Mouse (Mus musculus) C2C12 (cell line): ENCODE measurements around the gene Mdm1.

Experiments used
- CTCF ChIP-seq: IDR thresholded peaks from one replicate; pipeline ENCODE4 v1.5.1; 2011; ENCODE audit not compliant: control insufficient read depth, insufficient read depth, insufficient read length
- USF1 ChIP-seq: IDR thresholded peaks from one replicate; pipeline ENCODE4 v1.6.1; 2011; ENCODE audit warnings: low read depth, mild to moderate bottlenecking, control low read depth, moderate library complexity

- TF ChIP-seq CTCF = no peak
- no peak for TF ChIP-seq USF1
Measured at GRCm38 (mm10) chr10:118138508-118138907, 3.1 kb upstream of the Mdm1 start.
